Mouse (Mus musculus) left cerebral cortex, adult 11 months (tissue): ENCODE measurements around the gene Med6.
"Not testable (repeated sequence)": the region's sequence is repeated elsewhere in the genome, so short reads cannot be mapped to it uniquely, and the experiment has no call there.

Experiments used
- DNase-seq: peaks from one replicate; pipeline ENCODE4 v3.0.0; 2022; ENCODE audit warnings: low spot score

The Med6 gene

GRCm38 (mm10) chr12:81549286-81549685 lies 45.5 kb downstream of the Med6 start:
- DNase-seq = no peak

GRCm38 (mm10) chr12:81547163-81547562 lies 47.6 kb downstream of the Med6 start:
- DNase-seq = no peak

- DNase-seq = no peak
Observed at GRCm38 (mm10) chr12:81533029-81533419, 61.8 kb downstream of the Med6 start.

- peak; percentile 74 for DNase-seq
Observed at GRCm38 (mm10) chr12:81532316-81533028, 62.3 kb downstream of the Med6 start, which contains the start of the genes Gm20498 and Synj2bp. Gene Gm20498 (minus strand): TSS chr12:81532905. Gene Synj2bp (minus strand): TSS chr12:81532911.

GRCm38 (mm10) chr12:81530587-81530986 lies 64.2 kb downstream of the Med6 start:
- DNase-seq = not testable (repeated sequence)
